ENCODE assay signal across 8 mouse cellular contexts in the genomic region with DNA sequence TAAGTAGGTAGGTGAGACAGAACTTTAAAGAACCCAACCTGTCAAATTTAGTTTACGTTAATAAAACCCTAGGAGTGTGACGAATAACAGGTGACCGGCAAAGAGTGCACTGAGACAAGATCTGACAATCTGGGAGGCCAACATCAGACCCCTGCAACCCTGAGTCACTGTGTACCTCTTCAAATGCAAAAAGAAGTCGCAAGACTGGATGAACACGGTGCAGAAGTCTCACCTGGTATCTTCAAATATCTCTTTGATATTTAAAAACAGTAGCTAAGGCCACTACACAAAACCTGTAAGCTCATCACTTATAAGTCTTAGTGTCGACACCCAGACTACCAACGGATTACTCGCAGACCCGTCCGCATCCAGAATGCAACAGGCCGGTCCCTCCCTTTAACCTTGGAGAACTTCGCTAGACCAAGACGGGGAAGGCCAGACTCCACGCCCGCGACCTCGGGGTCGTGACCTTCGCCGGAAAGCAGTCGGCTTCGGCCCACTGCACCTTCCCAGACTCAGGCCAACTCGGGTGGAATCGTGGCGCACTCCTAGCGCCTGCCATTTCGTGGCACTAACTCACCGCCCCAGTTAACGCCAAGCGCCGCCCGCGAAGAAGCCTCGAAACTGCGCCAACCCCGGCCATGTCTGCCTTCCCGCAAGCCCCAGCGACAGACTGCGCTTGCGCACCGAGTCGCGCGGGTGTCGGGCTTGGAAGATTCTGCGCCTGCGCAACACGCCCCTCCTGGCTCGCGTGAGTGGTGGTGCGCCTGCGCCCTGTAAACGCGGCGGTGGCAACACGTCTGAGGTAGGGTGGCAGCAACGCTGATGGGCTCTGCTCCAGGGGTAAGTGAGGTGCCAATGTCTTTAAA. TPM values are rescaled to one million over a fixed set of nuclear protein-coding genes. Genes with fewer than 3 reads are reported as not detected.
DNase-seq lines count a peak whose midpoint lies in the region; ATAC-seq lines count a peak whose summit lies in the region.

A gene (minus strand): TSS at position 715 of the 869 bp plus-strand sequence.
A gene (plus strand): TSS at position 744 of the 869 bp plus-strand sequence.

- peak within 1 kb of the TSS; percentile 88 for H3K4me3 ChIP-seq in hindbrain, embryonic 16.5 days (ENCODE audit: low read length)
- H3K4me3 ChIP-seq in macrophage (ENCODE audit: inconsistent target), result peak within 1 kb of the TSS; percentile 83

- peak; percentile 95 for DNase-seq in T-cell, adult 2 months (ENCODE audit: low spot score)
- DNase-seq in cerebellum, postnatal 36 days, result peak; percentile 97
- DNase-seq in gastrocnemius, adult 18-20 months (ENCODE audit: low spot score), result peak; percentile 96
- peak; percentile 95 to 97 for DNase-seq in left cerebral cortex, adult 18-20 months (ENCODE audit: low spot score in 2 of 2)
- peak; percentile 96 for DNase-seq in right cerebral cortex, adult 18-20 months
- DNase-seq in urinary bladder, postnatal 10 days (ENCODE audit: low spot score), result peak; percentile 81

- H3K9me3 ChIP-seq in hindbrain, embryonic 16.5 days (ENCODE audit: control insufficient read depth, low read length), result no peaks in the 10 kb centered on the region

- peaks cover 99% of the 10 kb centered on the region for H3K79me2 ChIP-seq in macrophage (ENCODE audit: inconsistent target)

- 0 out of 2 replicates have a peak, but pooled peaks cover 4% of the 10 kb centered on the region for H3K36me3 ChIP-seq in hindbrain, embryonic 16.5 days (ENCODE audit: control insufficient read depth, insufficient read depth, low read length)
- H3K36me3 ChIP-seq in macrophage (ENCODE audit: inconsistent target), result peaks cover 20% of the 10 kb centered on the region

- ATAC-seq in hindbrain, embryonic 16.5 days, result peak; percentile 99

- H3K27me3 ChIP-seq in hindbrain, embryonic 16.5 days (replicated peaks; ENCODE audit: control insufficient read depth, insufficient read depth, low read length), result no peaks in the 10 kb centered on the region

- peak within 1 kb of the TSS; percentile 85 for H3K27ac ChIP-seq in hindbrain, embryonic 16.5 days (ENCODE audit: low read depth, low read length)
- H3K27ac ChIP-seq in macrophage, result peak within 1 kb of the TSS; percentile 75

- peaks cover 16% of the 10 kb centered on the region for H3K4me1 ChIP-seq in hindbrain, embryonic 16.5 days (ENCODE audit: control insufficient read depth, insufficient read depth, low read depth, low read length)

- H3K9ac ChIP-seq in hindbrain, embryonic 16.5 days (ENCODE audit: low read depth, low read length), result peak within 1 kb of the TSS; percentile 91

- H3K4me2 ChIP-seq in hindbrain, embryonic 16.5 days (ENCODE audit: low read length), result peak within 1 kb of the TSS; percentile 82

- WGBS in hindbrain, embryonic 16.5 days, result 2% methylated on average over 57 of the region's 57 CpGs
- WGBS in macrophage (ENCODE audit: missing documents), result 2% methylated on average over 57 of the region's 57 CpGs

RNA-seq across cellular contexts. Expression of the first gene that starts in this region (rescaled TPM):
- total RNA-seq in gastrocnemius, adult 18-20 months (2021), result 100 to 1,000 TPM; 591 to 682 TPM
- 262 and 265 TPM in 2 replicates for polyA plus RNA-seq in hindbrain, embryonic 16.5 days (2015; fragmentation: Nextera tagmentation; extraction: Ambion mirVana)
- 100 to 1,000 TPM; 350 to 353 TPM for total RNA-seq in left cerebral cortex, adult 18-20 months (2021)
- total RNA-seq in macrophage (2018; cell fraction: chromatin; rRNA removed), result 100 to 1,000 TPM in 25 of 26 experiments, 10 to 100 TPM in 1; 89.7 to 283 (median 164) TPM
- total RNA-seq in macrophage (2018; cell fraction: cytosol; rRNA removed), result 100 to 1,000 TPM; 125 to 185 (median 161) TPM
- 100 to 1,000 TPM; 107 to 234 (median 158) TPM for total RNA-seq in macrophage (2018; cell fraction: nucleus; rRNA removed)
- polyA plus RNA-seq in macrophage (2018), result 152 to 201 TPM (median 158 TPM) in 3 replicates

RNA-seq across cellular contexts. Expression of the second gene that starts in this region (rescaled TPM):
- total RNA-seq in gastrocnemius, adult 18-20 months (2021), result 10 to 100 TPM; 58.3 to 62.3 TPM
- polyA plus RNA-seq in hindbrain, embryonic 16.5 days (2015; fragmentation: Nextera tagmentation; extraction: Ambion mirVana), result 44.3 and 45.7 TPM in 2 replicates
- 10 to 100 TPM; 87.0 to 90.7 TPM for total RNA-seq in left cerebral cortex, adult 18-20 months (2021)
- 10 to 100 TPM in 7 of 26 experiments, 1 to 10 TPM in 19; 2.6 to 28.6 (median 7.7) TPM for total RNA-seq in macrophage (2018; cell fraction: chromatin; rRNA removed)
- 10 to 100 TPM; 17.8 to 62.6 (median 37.8) TPM for total RNA-seq in macrophage (2018; cell fraction: cytosol; rRNA removed)
- 10 to 100 TPM in 23 of 26 experiments, 1 to 10 TPM in 3; 4.4 to 36.1 (median 16.9) TPM for total RNA-seq in macrophage (2018; cell fraction: nucleus; rRNA removed)
- polyA plus RNA-seq in macrophage (2018), result 30.5 to 37.2 TPM (median 31.6 TPM) in 3 replicates

Comparison
In these comparisons a context has a peak if more than half of its experiments do, and no peak if none do; other contexts are left out.
1. Peak in every context shown above with its lines: DNase-seq, ATAC-seq, H3K4me3 ChIP-seq and H3K27ac ChIP-seq.